Mouse (Mus musculus) heart, postnatal 0 days (tissue): ENCODE measurements around the gene Ttc7b. TPM values are rescaled to one million over a fixed set of nuclear protein-coding genes. Genes with fewer than 3 reads are reported as not detected.

ENCODE experiments used
- ATAC-seq: fragments of 200-750 bp; cut with Nextera tagmentation; 2 replicates; pipeline ENCODE4 v1.8.0; 2017; ENCODE audit warnings: low read depth, moderate number of reproducible peaks, moderate library complexity; ENCODE audit not compliant: insufficient read depth
- DNase-seq: peaks from one replicate; pipeline ENCODE4 v3.0.0-alpha.2; 2016; ENCODE audit warnings: low spot score
- H3K27ac ChIP-seq: fragments of 300-500 bp; sonication (generic); 2 replicates; pipeline ENCODE4 v1.5.1; 2014; ENCODE audit warnings: low read depth, mild to moderate bottlenecking
- H3K27me3 ChIP-seq: fragments of 300-500 bp; sonication (generic); 2 replicates; pipeline ENCODE4 v1.6.1; 2014; ENCODE audit warnings: low read length, mixed read lengths; ENCODE audit not compliant: control insufficient read depth, insufficient read depth
- H3K36me3 ChIP-seq: fragments of 300-500 bp; sonication (generic); replicated peaks from 2 replicates; pipeline ENCODE4 v1.6.1; 2014; ENCODE audit warnings: low read length, mixed read lengths; ENCODE audit not compliant: control insufficient read depth, insufficient read depth
- H3K4me1 ChIP-seq: fragments of 300-500 bp; sonication (generic); 2 replicates; pipeline ENCODE4 v1.6.1; 2014; ENCODE audit warnings: antibody characterized with exemption; ENCODE audit not compliant: control insufficient read depth, insufficient read depth
- H3K4me2 ChIP-seq: fragments of 300-500 bp; sonication (generic); 2 replicates; pipeline ENCODE4 v1.6.1; 2014; ENCODE audit warnings: low read depth, mild to moderate bottlenecking, low read length, moderate library complexity
- H3K4me3 ChIP-seq: fragments of 300-500 bp; sonication (generic); 2 replicates; pipeline ENCODE4 v1.5.1; 2014; ENCODE audit warnings: low read depth, low read length
- H3K9ac ChIP-seq: fragments of 300-500 bp; sonication (generic); replicated peaks from 2 replicates; pipeline ENCODE4 v1.6.1; 2014; ENCODE audit warnings: low read depth, low read length, mixed read lengths
- H3K9me3 ChIP-seq: fragments of 300-500 bp; sonication (generic); replicated peaks from 2 replicates; pipeline ENCODE4 v1.6.1; 2016; ENCODE audit warnings: low read length; ENCODE audit not compliant: control insufficient read depth
- CTCF ChIP-seq: IDR thresholded peaks from 2 replicates; pipeline ENCODE4 v1.5.1; 2016; ENCODE audit warnings: antibody characterized with exemption, control low read depth, low read depth
- EP300 ChIP-seq: IDR thresholded peaks from 2 replicates; pipeline ENCODE4 v1.6.1; 2016; ENCODE audit warnings: antibody characterized with exemption, low read depth
- WGBS: fragments of 180-500 bp; shearing (Covaris S2); extraction: QIAGEN DNeasy Blood & Tissue Kit; methylation state at CpG from one replicate; pipeline ENCODE4 v1.1.7; 2014; 5-methylcytosine and 5-hydroxymethylcytosine counted together
- polyA plus RNA-seq: library from polyadenylated mRNA; unstranded; fragments of >200 nt; fragmentation: Nextera tagmentation; extraction: Ambion mirVana; gene quantifications from 2 replicates; pipeline ENCODE4 v1.2.1, GENCODE M21; 2015
- total RNA-seq: library from RNA; depleted of rRNA; stranded (reverse); fragments of >200 nt; gene quantifications from 2 replicates; pipeline ENCODE4 v1.2.3, GENCODE M21; 2014; ENCODE audit warnings: low replicate concordance

Gene Ttc7b
- total and polyA plus RNA-seq, 2 experiments from 2014 or later, result 6.7 to 29.4 TPM

GRCm38 (mm10) chr12:100328557-100328956 lies 192.1 kb downstream of the Ttc7b start:
- Histone ChIP-seq H3K27me3 (no peaks in the 10 kb centered on the region), H3K4me1 (no peaks in the 10 kb centered on the region), H3K4me3 (no peak overlapping the region), H3K36me3 (peaks cover 41% of the 10 kb centered on the region), H3K27ac (no peak overlapping the region), H3K9ac (no peak overlapping the region), H3K9me3 (no peaks in the 10 kb centered on the region), H3K4me2 (no peak overlapping the region)
- no peak for ATAC-seq
- 72% methylated on average over 9 of the region's 9 CpGs for WGBS
- no peak for DNase-seq
- TF ChIP-seq CTCF (no peak), EP300 (no peak)

- TF ChIP-seq CTCF (no peak), EP300 (no peak)
- 63% methylated on average over 2 of the region's 2 CpGs for WGBS
Measured at GRCm38 (mm10) chr12:100326732-100327131, 193.9 kb downstream of the Ttc7b start.

GRCm38 (mm10) chr12:100325618-100326017 lies 195.0 kb downstream of the Ttc7b start:
- H3K27ac ChIP-seq, result no peak overlapping the region
- H3K4me1 ChIP-seq, result no peaks in the 10 kb centered on the region
- no peak for TF ChIP-seq EP300
- no peak for TF ChIP-seq CTCF
- DNase-seq (no peak), ATAC-seq (no peak; the same call in 1 of the 2 replicates)
- H3K4me2 ChIP-seq, result no peak overlapping the region
- H3K9me3 ChIP-seq, result no peaks in the 10 kb centered on the region
- no peak overlapping the region for H3K9ac ChIP-seq
- 92% methylated on average over 4 of the region's 4 CpGs for WGBS
- H3K4me3 ChIP-seq, result no peak overlapping the region
- H3K27me3 ChIP-seq, result no peaks in the 10 kb centered on the region
- H3K36me3 ChIP-seq, result peaks cover 47% of the 10 kb centered on the region

More at GRCm38 (mm10) chr12:100326732-100327131, 193.9 kb downstream of the Ttc7b start:
- Histone ChIP-seq H3K9ac (no peak overlapping the region), H3K27ac (no peak overlapping the region), H3K36me3 (peaks cover 48% of the 10 kb centered on the region), H3K4me2 (no peak overlapping the region), H3K27me3 (no peaks in the 10 kb centered on the region), H3K9me3 (no peaks in the 10 kb centered on the region), H3K4me1 (no peaks in the 10 kb centered on the region), H3K4me3 (no peak overlapping the region)
- DNase-seq (no peak), ATAC-seq (no peak)

GRCm38 (mm10) chr12:100325212-100325611 lies 195.4 kb downstream of the Ttc7b start:
- no peak overlapping the region for H3K27ac ChIP-seq
- no peaks in the 10 kb centered on the region for H3K27me3 ChIP-seq
- TF ChIP-seq EP300 (no peak), CTCF (no peak)
- H3K9ac ChIP-seq, result no peak overlapping the region
- peaks cover 43% of the 10 kb centered on the region for H3K36me3 ChIP-seq
- DNase-seq (no peak), ATAC-seq (no peak)
- H3K4me1 ChIP-seq, result no peaks in the 10 kb centered on the region
- no peak overlapping the region for H3K4me2 ChIP-seq
- 83% methylated on average over 8 of the region's 8 CpGs for WGBS
- H3K4me3 ChIP-seq, result no peak overlapping the region
- H3K9me3 ChIP-seq, result no peaks in the 10 kb centered on the region

- DNase-seq (no peak), ATAC-seq (no peak)
- Histone ChIP-seq H3K27ac (no peak overlapping the region), H3K27me3 (no peaks in the 10 kb centered on the region), H3K36me3 (peaks cover 46% of the 10 kb centered on the region), H3K4me3 (no peak overlapping the region), H3K4me1 (no peaks in the 10 kb centered on the region), H3K4me2 (no peak overlapping the region), H3K9ac (no peak overlapping the region), H3K9me3 (no peaks in the 10 kb centered on the region)
- TF ChIP-seq CTCF (no peak), EP300 (no peak)
- 91% methylated on average over 2 of the region's 2 CpGs for WGBS
Measured at GRCm38 (mm10) chr12:100323641-100324040, 197.0 kb downstream of the Ttc7b start.

GRCm38 (mm10) chr12:100322225-100322624 lies 198.4 kb downstream of the Ttc7b start:
- Histone ChIP-seq H3K4me1 (no peaks in the 10 kb centered on the region), H3K27ac (no peak overlapping the region), H3K4me2 (no peak overlapping the region), H3K36me3 (peaks cover 46% of the 10 kb centered on the region), H3K9me3 (no peaks in the 10 kb centered on the region), H3K27me3 (no peaks in the 10 kb centered on the region), H3K4me3 (no peak overlapping the region), H3K9ac (no peak overlapping the region)
- ATAC-seq, result no peak
- TF ChIP-seq CTCF (no peak), EP300 (no peak)
- WGBS, result 83% methylated on average over 2 of the region's 2 CpGs
- no peak for DNase-seq
